Mouse (Mus musculus) intestine, postnatal 0 days (tissue): ENCODE results near the gene Ttn. TPM values are rescaled to one million over a fixed set of nuclear protein-coding genes. Genes with fewer than 3 reads are reported as not detected.

ENCODE experiments used
- ATAC-seq: fragments of 200-750 bp; cut with Nextera tagmentation; 2 replicates; pipeline ENCODE4 v1.8.0; 2017; ENCODE audit warnings: mild to moderate bottlenecking, moderate TSS enrichment, moderate library complexity
- H3K27ac ChIP-seq: fragments of 300-500 bp; sonication (generic); 2 replicates; pipeline ENCODE4 v1.5.1; 2014; ENCODE audit warnings: mild to moderate bottlenecking, low read depth, low read length, moderate library complexity
- H3K27me3 ChIP-seq: fragments of 300-500 bp; sonication (generic); replicated peaks from 2 replicates; pipeline ENCODE4 v1.6.1; 2014; ENCODE audit warnings: low read length, mixed read lengths; ENCODE audit not compliant: control insufficient read depth, insufficient read depth
- H3K36me3 ChIP-seq: fragments of 300-500 bp; sonication (generic); 2 replicates; pipeline ENCODE4 v1.6.1; 2014; ENCODE audit warnings: mild to moderate bottlenecking, moderate library complexity; ENCODE audit not compliant: control insufficient read depth, insufficient read depth
- H3K4me1 ChIP-seq: fragments of 300-500 bp; sonication (generic); replicated peaks from 2 replicates; pipeline ENCODE4 v1.6.1; 2014; ENCODE audit warnings: antibody characterized with exemption, low read length, mixed read lengths; ENCODE audit not compliant: control insufficient read depth, insufficient read depth
- H3K4me2 ChIP-seq: fragments of 300-500 bp; sonication (generic); replicated peaks from 2 replicates; pipeline ENCODE4 v1.6.1; 2014; ENCODE audit warnings: low read depth, mild to moderate bottlenecking, moderate library complexity
- H3K4me3 ChIP-seq: fragments of 300-500 bp; sonication (generic); 2 replicates; pipeline ENCODE4 v1.5.1; 2014; ENCODE audit warnings: low read depth, low read length
- H3K9ac ChIP-seq: fragments of 300-500 bp; sonication (generic); 2 replicates; pipeline ENCODE4 v1.6.1; 2014; ENCODE audit warnings: mild to moderate bottlenecking, low read depth, low read length
- H3K9me3 ChIP-seq: fragments of 300-500 bp; sonication (generic); 2 replicates; pipeline ENCODE4 v1.6.1; 2016; ENCODE audit warnings: mixed run types; ENCODE audit not compliant: control insufficient read depth
- CTCF ChIP-seq: sonication (generic); IDR thresholded peaks from 2 replicates; pipeline ENCODE4 v1.5.1; 2016; ENCODE audit warnings: low read depth, mild to moderate bottlenecking, control low read depth, antibody characterized with exemption, moderate library complexity
- WGBS: fragments of 180-500 bp; shearing (Covaris S2); extraction: QIAGEN DNeasy Blood & Tissue Kit; methylation state at CpG from one replicate; pipeline ENCODE4 v1.1.7; 2014; 5-methylcytosine and 5-hydroxymethylcytosine counted together
- polyA plus RNA-seq: library from polyadenylated mRNA; unstranded; fragments of >200 nt; fragmentation: Nextera tagmentation; extraction: Ambion mirVana; gene quantifications from 2 replicates; pipeline ENCODE4 v1.2.1, GENCODE M21; 2015

Ttn gene
- polyA plus RNA-seq, 1 experiment from 2014 or later = 0.01 TPM

- no peak for ATAC-seq
- Histone ChIP-seq H3K27me3 (no peaks in the 10 kb centered on the region), H3K4me2 (no peak overlapping the region), H3K4me1 (no peaks in the 10 kb centered on the region), H3K4me3 (no peak overlapping the region), H3K9ac (no peak overlapping the region), H3K27ac (no peak overlapping the region), H3K9me3 (no peaks in the 10 kb centered on the region), H3K36me3 (no peaks in the 10 kb centered on the region)
- WGBS = 68% methylated on average over 2 of the region's 2 CpGs
- TF ChIP-seq CTCF = no peak
These were observed 20.8 kb upstream of the Ttn start for GRCm38 (mm10) chr2:77003148-77003547.

DNA sequence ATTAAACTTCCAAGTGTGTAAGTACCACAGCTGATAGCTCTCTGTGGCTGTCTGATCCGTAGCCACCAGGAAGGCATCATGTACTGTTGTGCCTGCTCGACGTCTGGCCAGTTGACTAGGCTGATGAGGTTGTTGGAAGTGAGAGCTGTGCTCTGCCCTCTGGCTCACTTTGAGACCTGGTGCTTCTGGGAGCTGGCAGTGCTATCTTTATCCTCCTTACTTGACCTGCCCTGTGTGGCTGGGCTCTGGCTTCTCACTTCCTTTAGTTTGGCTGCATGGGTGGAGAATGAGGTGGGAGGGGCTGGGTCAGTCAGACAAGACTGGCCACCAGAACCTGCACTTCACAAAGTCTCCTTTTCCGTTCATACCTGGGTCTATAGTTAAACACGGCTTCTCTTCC, 16.0 kb upstream of the Ttn start:
- no peak for TF ChIP-seq CTCF
- no peak for ATAC-seq
- Histone ChIP-seq H3K9me3 (no peaks in the 10 kb centered on the region), H3K27me3 (no peaks in the 10 kb centered on the region), H3K9ac (no peak overlapping the region), H3K27ac (no peak overlapping the region), H3K4me2 (no peak overlapping the region), H3K36me3 (no peaks in the 10 kb centered on the region), H3K4me1 (no peaks in the 10 kb centered on the region), H3K4me3 (no peak overlapping the region)
- WGBS = 58% methylated on average over 5 of the region's 5 CpGs

- no peak for TF ChIP-seq CTCF
- H3K4me3 ChIP-seq = no peak overlapping the region
- no peaks in the 10 kb centered on the region for H3K4me1 ChIP-seq
- H3K36me3 ChIP-seq = no peaks in the 10 kb centered on the region
- H3K9ac ChIP-seq = no peak overlapping the region
- no peak overlapping the region for H3K27ac ChIP-seq
- H3K9me3 ChIP-seq = no peaks in the 10 kb centered on the region
- ATAC-seq = no peak
- WGBS = 63% methylated on average over 5 of the region's 5 CpGs
- no peak overlapping the region for H3K4me2 ChIP-seq
- no peaks in the 10 kb centered on the region for H3K27me3 ChIP-seq
These were observed 10.3 kb upstream of the Ttn start for GRCm38 (mm10) chr2:76992493-76993201.

- Histone ChIP-seq H3K9ac (no peak overlapping the region), H3K9me3 (no peaks in the 10 kb centered on the region), H3K4me2 (no peak overlapping the region), H3K4me3 (no peak overlapping the region), H3K27me3 (no peaks in the 10 kb centered on the region), H3K36me3 (no peaks in the 10 kb centered on the region), H3K4me1 (no peaks in the 10 kb centered on the region), H3K27ac (no peak overlapping the region)
- no peak for ATAC-seq
- no peak for TF ChIP-seq CTCF
- WGBS = 60% methylated on average over 4 of the region's 4 CpGs
These were observed 5.0 kb upstream of the Ttn start for GRCm38 (mm10) chr2:76987317-76987716.

- Histone ChIP-seq H3K9ac (no peak overlapping the region), H3K27ac (no peak overlapping the region), H3K4me1 (no peaks in the 10 kb centered on the region), H3K4me3 (no peak overlapping the region), H3K4me2 (no peak overlapping the region), H3K27me3 (no peaks in the 10 kb centered on the region), H3K36me3 (no peaks in the 10 kb centered on the region), H3K9me3 (no peaks in the 10 kb centered on the region)
- WGBS = 66% methylated on average over 5 of the region's 5 CpGs
- no peak for ATAC-seq
- no peak for TF ChIP-seq CTCF
These were observed 2.0 kb upstream of the Ttn start for GRCm38 (mm10) chr2:76984384-76984783.

- no peaks in the 10 kb centered on the region for H3K4me1 ChIP-seq
- H3K4me2 ChIP-seq = no peak overlapping the region
- H3K9ac ChIP-seq = no peak overlapping the region
- no peak overlapping the region for H3K4me3 ChIP-seq
- no peaks in the 10 kb centered on the region for H3K9me3 ChIP-seq
- H3K27ac ChIP-seq = no peak overlapping the region
- H3K36me3 ChIP-seq = no peaks in the 10 kb centered on the region
- ATAC-seq = no peak
- TF ChIP-seq CTCF = no peak
- 22% methylated on average over 5 of the region's 5 CpGs for WGBS
- no peaks in the 10 kb centered on the region for H3K27me3 ChIP-seq
These were observed 1.3 kb upstream of the Ttn start for GRCm38 (mm10) chr2:76983601-76984000.
